Mouse (Mus musculus): Measurements from ENCODE around the gene Fgr. TPM values are rescaled to one million over a fixed set of nuclear protein-coding genes. Genes with fewer than 3 reads are reported as not detected.

Fgr gene
- total RNA-seq, 1 experiment from 2014 or later = 5.2 TPM

DNA sequence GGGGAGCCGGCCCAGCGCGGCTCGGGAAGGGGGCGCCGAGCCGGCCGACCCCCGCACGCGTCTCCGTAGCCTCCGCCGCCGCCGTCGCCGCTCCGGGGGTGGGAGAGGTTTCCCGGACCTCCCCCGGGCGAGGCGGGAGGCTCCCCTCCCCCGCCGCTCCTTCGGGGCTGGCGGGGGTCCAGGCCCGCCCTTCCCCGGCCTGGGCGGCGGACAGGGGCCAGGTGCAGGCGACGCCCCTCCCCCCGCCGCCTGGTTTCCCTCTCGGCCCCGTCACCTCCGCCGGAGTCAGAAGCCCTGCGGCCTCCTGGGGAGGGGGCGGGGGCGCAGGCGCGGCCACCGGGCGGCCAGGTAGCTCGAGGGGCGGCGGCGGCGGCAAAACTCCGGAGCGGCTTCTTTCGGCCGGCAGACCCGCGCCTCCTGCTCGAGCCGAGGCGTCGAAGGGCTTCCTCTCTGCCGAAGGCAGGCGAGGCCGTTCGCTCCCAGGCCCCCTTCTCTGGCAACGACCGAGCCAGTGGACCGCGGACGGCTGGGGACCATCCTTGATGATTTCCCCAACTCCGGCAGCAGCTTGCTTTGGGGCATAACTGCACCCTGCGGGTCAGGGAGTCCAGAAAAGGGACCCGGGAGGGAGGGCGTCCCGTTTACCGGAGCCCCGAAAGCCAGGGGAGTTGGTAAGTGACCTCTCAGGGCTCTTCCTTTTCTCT, 65.4 kb downstream of the Fgr start:
- ATAC-seq (replicated peaks in 1 of 2; ENCODE audit: insufficient read depth in 1 of 2, low FRiP score in 2 of 2, low TSS enrichment in 1 of 2, low read depth in 1 of 2, poor library complexity in 2 of 2, severe bottlenecking in 2 of 2) = no peak

DNA sequence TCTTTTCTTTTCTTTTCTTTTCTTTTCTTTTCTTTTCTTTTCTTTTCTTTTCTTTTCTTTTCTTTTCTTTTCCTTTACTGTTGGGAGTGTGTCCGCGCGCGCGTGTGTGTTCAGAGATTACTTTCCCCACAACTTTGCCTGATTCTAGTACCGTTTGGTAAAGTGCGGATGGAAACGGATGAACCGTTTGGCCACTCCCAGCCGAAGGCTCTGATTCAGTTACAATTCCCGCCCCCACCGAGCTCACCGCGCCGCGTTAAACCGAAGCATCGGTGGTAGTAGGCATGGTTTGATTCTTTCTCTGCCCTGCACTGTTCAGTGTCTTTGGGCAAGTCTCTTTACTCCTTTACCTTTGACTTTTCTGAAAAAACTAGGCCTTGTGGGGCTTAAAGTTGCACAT, 65.9 kb downstream of the Fgr start:
- no peak for ATAC-seq (replicated peaks in 1 of 2; ENCODE audit: insufficient read depth in 1 of 2, low FRiP score in 2 of 2, low TSS enrichment in 1 of 2, low read depth in 1 of 2, poor library complexity in 2 of 2, severe bottlenecking in 2 of 2)

DNA sequence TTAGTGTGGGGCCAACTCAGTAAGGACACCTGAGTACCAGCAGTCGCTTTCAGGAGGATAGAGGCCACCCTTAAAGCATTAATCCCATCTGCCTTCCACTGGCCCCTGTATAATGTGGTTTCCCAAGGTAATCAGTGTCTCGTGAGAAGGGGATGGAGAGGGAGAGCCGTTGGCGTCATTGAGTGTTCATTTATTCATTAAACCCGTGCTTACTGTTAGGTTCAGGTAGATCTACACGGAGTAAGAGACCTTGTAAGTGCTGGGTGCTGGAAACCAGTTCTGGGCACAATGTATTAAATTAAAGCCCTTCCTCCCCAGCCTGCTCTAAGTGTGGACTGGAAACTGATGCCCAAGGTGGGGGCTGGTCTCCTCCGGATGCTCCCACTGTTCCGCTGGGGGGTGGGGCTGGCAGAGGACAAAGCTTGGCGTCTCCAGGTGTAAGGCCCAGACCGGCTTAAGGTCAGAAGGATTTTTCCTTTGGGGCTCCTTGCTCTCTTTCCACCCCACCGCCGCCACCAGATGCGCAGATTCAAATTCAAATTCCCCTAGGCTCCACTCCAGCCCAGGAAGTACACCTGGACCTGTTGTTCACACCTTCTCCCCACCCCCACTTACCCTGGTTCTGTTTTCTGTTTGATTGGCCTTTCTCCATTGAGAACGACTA, 66.5 kb downstream of the Fgr start:
- no peak for ATAC-seq (replicated peaks in 1 of 2; ENCODE audit: insufficient read depth in 1 of 2, low FRiP score in 2 of 2, low TSS enrichment in 1 of 2, low read depth in 1 of 2, poor library complexity in 2 of 2, severe bottlenecking in 2 of 2)

DNA sequence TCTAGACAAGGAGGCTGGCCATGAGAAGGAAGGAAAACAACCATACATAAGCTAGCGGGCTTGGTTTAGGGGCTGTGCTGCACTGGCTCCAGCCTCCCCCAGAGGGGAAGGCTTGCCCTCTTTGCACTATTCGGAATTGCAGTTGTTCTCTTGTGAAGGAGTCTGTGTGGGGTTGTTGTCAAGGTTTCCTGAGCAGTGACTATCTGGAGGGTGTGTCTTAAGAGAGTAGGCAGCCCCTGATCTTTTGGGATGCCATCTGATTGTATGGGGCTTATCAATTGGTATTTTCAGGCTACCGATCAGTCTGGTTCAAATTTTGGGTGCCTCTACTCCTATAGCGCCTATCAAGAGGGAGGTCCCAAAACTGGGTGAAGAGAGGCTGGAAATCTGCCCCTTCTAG, 68.3 kb downstream of the Fgr start:
- ATAC-seq (replicated peaks in 1 of 2; ENCODE audit: insufficient read depth in 1 of 2, low FRiP score in 2 of 2, low TSS enrichment in 1 of 2, low read depth in 1 of 2, poor library complexity in 2 of 2, severe bottlenecking in 2 of 2) = no peak

DNA sequence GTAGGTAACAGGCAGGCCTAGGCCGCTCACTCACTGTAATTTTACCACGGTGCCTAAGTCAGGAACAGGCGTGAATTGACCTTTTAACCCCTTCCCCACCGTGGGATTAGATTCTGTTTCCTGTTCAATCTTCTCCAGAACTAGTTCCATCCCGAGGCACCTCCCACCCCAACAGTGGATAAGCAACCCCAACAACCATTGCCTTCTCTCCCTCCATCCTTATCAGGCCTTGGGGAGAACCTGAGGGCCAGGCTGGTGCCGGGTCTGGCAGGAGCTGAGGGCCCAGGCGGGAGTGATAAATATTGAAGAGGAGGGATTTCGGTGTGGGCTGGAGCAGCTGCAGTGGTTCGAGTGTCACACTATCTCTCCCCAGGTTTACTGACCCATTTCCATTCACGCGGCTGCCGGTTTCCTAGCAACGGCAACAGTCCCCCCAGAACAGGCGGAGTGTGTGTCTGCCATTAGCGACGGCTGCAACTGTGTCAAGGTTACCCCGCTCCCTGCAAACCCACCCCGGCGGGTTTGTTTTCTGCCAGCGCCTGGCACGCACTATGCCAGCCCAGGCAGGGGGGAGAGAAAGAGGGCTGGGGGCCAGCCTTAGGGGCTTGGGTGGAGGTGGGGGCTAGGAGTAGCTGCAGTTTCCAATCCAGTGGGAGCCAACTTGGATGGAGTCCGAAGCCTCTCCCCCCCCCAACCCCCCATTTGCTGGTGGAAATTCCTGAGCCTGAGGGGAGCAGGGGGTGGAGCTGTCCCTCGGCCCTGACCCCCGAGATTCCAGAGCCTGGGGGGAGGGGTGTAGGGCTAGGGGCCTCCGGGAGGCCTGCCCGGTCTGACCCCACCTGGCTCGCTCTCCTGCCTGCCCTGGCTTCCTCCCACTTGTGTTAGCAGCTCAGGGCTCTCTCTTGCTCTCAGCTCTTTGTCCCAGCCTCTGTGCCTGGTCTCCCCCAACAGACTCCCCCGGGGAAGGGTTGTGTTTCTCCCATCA, 69.0 kb downstream of the Fgr start:
- ATAC-seq (replicated peaks in 1 of 2; ENCODE audit: insufficient read depth in 1 of 2, low FRiP score in 2 of 2, low TSS enrichment in 1 of 2, low read depth in 1 of 2, poor library complexity in 2 of 2, severe bottlenecking in 2 of 2) = no peak

DNA sequence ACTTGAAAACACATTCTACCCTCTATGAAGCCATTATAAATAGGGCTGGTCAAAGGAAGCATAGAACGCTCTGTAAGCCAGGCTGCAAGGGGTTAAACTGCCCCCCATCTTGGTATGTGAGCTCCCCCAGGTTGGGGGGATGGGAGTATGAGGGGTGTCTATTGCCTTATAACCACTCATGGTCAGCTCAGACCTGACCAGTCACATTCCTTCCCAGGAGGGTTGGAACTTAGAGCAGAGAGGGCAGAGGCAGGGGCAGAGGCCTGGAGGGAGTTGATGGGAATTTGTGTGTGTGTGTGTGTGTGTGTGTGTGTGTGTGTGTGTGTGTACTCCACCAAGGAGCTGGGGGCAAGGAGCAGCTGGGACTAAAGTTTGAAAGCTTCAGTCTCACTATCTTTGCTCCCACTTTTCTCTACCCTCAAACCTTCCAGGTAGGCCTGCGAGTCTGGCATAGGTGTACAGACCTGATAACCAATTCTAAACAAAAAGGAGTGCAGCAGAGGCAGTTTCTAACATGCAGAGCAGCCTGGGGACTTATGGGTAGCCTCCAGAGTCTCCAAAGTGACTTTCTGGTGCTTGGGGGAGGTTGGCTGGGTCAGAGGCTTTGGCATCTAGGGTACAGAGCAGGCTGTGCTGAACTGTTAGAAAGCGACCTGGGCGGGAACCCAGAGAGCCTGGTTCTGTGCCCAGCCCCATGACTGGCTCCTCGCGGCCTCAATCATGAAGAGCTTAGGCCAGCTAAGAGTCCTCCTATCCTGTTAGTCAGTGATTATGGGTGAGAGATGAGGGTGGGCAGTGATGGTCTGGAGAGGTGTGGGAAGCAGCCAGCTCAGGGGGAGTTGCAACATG, 70.1 kb downstream of the Fgr start:
- ATAC-seq (replicated peaks in 1 of 2; ENCODE audit: insufficient read depth in 1 of 2, low FRiP score in 2 of 2, low TSS enrichment in 1 of 2, low read depth in 1 of 2, poor library complexity in 2 of 2, severe bottlenecking in 2 of 2) = no peak

DNA sequence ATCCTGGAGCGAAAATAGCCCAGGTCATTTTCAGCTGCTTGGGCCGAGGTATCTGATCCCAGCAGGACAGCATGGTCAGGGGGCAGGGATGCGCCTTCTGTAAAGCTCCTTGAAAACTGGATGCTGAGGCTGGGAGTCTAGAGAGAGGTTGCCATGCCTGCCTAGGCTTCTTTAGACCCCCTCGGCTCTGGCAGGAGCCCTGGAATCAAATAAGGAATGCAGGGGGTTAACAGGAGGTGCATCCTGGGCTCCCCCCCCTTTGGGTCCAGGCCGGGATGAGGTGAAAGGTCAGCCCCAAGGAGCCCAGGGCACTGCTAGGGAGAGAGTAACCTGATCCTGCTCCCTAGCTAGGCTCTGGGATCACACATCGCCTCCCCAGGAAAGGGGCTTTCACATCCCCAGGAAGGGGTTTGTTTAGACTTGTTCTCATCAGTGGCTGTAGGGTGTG, 70.8 kb downstream of the Fgr start:
- ATAC-seq (replicated peaks in 1 of 2; ENCODE audit: insufficient read depth in 1 of 2, low FRiP score in 2 of 2, low TSS enrichment in 1 of 2, low read depth in 1 of 2, poor library complexity in 2 of 2, severe bottlenecking in 2 of 2) = no peak

DNA sequence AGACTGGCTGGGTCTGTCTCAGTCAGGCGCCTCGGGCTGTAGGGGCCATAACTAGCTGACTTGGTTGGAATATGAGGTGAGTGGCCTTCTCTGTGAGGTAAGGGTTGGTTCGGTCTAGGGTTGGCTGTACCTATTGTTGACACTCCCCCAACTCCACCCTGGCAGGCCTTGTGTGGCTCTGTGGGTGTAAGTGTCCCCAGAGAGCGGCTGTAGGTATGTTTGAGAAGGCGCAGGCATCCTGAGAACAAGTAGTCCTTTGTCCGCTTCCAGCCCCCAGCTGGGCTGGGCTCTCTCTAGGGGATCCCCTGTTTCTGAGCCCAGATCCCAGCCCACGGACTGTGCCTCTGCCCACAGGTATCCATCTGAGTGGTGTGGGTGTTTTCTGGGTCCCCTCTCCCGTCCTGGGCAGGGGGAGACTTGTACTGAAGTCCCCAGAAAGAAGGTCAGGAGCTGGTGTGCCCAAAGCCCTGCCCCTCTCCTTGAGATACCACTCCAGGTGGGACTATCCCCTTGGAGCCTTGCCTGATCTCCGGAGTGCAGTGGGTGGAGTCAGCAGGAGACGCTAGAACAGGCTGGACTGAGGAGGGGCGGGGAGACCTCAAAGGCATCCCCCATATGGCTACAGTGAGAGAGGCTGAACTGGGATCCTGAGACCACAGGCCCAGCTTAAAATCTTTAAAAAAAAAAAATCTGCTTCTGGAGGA, 72.0 kb downstream of the Fgr start:
- ATAC-seq (replicated peaks in 1 of 2; ENCODE audit: insufficient read depth in 1 of 2, low FRiP score in 2 of 2, low TSS enrichment in 1 of 2, low read depth in 1 of 2, poor library complexity in 2 of 2, severe bottlenecking in 2 of 2) = no peak

DNA sequence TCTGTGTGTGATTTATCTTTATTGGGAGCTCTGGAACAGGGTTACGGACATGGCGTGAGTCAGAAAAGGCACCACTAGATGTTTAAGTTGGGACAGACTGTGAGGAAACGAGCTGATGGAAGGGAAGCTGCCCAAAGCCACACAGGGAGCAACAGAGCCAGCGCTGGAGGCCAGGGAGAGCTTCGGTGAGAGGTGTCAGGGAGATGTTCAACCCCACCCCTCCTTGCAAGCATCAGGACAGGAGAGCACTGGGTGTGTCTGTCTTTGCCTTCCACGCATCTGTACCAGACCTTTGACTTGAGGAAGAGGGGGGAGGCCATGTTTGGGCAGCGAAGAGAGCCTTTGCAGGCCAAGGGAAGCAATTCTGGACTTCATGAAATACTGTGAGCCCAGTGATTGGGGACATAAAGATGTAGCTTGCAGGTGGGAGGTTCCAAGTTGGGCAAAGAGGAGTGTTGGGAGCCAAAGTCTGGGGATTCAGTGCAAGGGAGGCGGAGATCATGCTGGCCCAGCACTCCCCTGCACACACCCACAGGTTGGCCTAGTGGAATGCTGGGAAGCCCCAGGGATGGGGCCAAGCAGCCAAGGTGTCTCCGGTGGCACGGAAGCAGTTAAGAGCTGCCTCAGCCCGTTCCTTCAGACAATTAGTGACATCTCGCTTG, 72.9 kb downstream of the Fgr start:
- no peak for ATAC-seq (replicated peaks in 1 of 2; ENCODE audit: insufficient read depth in 1 of 2, low FRiP score in 2 of 2, low TSS enrichment in 1 of 2, low read depth in 1 of 2, poor library complexity in 2 of 2, severe bottlenecking in 2 of 2)

DNA sequence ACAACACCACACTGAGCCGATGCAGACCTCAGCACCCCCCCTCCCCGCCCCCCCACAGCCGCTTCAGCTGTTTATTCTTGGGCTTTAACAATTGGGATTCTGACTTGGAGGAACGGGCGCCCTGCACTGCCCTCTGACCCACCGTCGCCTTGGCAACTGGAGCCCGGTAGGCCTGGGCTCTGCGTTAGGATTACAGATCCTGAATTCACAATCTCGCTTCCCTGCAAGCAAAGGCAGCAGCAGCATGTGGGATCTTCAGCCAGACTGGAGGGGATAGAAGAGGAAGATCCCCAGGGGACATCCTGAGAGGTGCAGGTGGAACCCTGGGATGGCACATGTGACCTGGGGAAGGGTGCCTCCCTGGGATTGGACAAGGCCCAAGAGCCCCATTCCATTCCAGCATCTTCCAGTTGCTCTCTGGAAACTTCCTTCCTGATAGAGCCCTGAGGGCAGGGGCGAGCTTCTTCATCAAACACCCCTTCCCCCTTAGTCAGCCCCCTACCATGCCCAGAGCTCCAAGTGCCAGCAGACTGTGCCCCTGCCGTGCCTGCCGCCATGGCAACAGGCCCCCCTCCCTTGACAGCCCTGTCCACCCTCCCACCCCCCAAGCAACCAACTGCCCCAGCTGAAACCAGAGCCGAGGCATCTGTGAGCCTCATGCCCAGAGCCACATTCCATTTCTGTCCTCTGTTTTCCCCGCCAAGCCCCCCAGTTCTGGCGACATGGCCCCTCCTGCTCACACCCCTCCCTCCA, 73.6 kb downstream of the Fgr start:
- ATAC-seq (replicated peaks in 1 of 2; ENCODE audit: insufficient read depth in 1 of 2, low FRiP score in 2 of 2, low TSS enrichment in 1 of 2, low read depth in 1 of 2, poor library complexity in 2 of 2, severe bottlenecking in 2 of 2) = no peak

DNA sequence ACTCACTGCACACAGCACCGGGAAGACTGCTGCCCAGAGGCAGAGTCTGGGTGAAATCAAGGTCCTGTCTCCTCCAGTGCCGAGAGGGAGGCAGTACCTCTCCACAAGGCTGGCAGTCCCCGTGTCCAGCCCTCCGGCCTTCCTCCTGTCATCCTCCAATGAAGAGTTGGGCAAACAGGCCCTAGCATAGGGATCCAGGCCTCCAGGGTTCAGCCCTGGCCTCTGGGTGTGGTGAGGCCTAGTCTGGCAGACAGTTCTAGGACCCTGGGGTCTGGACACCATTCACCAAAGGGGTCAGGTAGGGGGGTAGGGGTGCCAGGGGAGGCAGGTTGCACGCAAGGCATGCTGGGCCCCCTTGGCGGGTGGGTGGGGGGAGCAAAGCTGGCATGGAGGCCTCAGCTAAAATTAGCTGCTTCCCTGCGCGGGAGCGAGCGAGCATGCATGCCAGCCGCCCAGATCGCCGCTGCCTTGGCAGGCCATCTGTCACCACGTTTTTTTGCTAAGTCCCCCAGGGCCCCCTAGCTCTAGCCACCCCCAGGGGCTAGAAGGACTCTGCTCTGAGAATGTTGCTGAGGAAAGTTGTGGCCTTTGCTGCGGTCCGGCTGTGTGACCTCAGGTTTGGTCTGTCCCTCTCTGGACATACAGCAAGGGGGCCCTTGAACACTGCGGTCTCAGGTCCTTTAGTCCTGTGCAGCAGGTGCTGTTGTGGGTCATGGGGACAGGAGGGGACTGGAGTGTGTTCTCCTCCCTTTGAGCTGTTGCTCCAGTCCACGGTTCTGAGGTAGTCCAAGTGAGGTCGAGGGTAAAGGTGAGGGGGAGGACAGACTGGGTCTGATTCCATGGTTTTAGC, 75.4 kb downstream of the Fgr start:
- no peak for ATAC-seq (replicated peaks in 1 of 2; ENCODE audit: insufficient read depth in 1 of 2, low FRiP score in 2 of 2, low TSS enrichment in 1 of 2, low read depth in 1 of 2, poor library complexity in 2 of 2, severe bottlenecking in 2 of 2)

DNA sequence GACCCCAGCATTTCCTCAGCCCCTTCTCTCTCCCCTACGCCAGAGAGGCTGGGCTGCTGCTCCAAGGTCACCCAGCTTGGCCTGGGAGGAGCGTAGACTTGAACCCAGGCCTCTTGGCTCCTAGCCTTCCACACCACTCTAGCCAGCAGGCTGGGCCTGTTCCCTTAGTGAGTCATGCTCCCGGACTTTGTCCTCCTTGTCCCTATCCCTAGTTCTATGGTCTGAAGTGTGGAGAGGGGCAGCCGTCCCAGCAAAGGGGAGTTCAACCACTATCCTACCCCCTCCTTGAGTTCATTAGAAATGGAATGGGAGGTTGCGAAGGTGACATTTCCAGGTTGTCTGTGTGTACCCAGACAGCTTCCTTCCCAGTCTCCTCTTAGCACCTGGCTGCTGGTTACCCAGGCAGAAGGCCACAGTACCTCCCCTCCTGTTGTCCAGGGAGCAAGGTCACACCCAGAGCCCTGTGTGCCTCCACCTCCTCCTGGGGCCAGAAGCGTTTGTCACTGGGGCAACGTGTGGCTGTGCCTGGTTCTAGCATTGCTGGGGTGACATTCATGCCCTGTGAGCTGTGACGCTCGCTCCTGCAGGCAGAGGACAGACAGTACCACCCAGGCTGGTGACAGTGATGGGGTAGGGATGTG, 76.4 kb downstream of the Fgr start:
- no peak for ATAC-seq (replicated peaks in 1 of 2; ENCODE audit: insufficient read depth in 1 of 2, low FRiP score in 2 of 2, low TSS enrichment in 1 of 2, low read depth in 1 of 2, poor library complexity in 2 of 2, severe bottlenecking in 2 of 2)

DNA sequence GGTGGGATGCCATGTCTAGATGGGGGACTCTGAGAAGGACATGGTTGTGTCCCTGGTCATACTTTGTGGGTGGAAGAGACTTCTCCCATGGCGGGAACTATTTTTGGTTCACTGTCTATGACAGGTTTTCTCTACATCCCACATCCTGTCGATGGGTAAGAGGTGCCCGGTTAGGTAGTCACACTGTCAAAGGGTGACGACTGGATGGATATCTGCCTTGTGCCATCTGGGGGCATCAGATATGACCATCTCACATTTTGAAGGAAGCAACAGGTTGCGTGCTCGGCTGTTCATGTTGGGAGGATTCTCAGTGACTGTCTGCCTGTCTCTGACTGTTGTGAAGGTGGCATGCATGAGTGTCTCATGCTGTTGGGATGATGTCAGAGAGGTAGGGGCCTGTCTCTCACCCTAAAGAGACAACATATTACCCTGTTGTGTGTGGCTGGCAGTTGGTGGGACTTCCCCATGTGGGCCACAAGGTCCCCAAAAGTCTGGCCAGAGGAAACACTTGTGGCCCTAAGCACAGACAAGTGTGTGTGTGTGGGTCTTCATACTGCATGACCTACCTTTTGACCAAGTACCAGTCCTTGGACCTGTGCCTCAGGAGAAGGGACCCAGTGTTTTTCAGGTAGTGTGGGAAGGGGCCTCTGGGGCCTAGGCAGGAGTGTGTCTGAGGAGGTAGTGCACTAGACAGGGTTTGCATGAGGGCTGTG, 77.1 kb downstream of the Fgr start:
- no peak for ATAC-seq (replicated peaks in 1 of 2; ENCODE audit: insufficient read depth in 1 of 2, low FRiP score in 2 of 2, low TSS enrichment in 1 of 2, low read depth in 1 of 2, poor library complexity in 2 of 2, severe bottlenecking in 2 of 2)

DNA sequence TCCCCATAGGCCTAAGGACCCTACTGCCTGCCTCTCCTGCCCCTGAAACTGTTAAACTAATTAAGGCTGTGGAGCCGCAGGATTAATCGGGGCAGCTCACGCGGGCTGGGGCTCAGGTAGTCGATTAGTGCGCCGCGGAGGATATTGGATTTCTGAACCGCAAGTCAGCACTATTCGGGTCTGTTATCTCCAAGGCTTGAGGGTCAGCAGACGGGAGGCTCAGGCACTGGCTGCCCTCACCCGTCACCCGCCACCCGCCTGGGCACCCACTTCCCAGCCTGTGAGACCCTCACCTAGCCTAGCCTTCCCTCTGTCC, 77.6 kb downstream of the Fgr start:
- no peak for ATAC-seq (replicated peaks in 1 of 2; ENCODE audit: insufficient read depth in 1 of 2, low FRiP score in 2 of 2, low TSS enrichment in 1 of 2, low read depth in 1 of 2, poor library complexity in 2 of 2, severe bottlenecking in 2 of 2)

Data from hematopoietic stem cell, adult 5-6 weeks (primary cell).